Mouse (Mus musculus) heart, adult 2 months (tissue): ENCODE measurements around the gene Slco3a1. TPM values are rescaled to one million over a fixed set of nuclear protein-coding genes. Genes with fewer than 3 reads are reported as not detected.

ENCODE experiments used
- DNase-seq, 2 experiments: peaks; one replicate each; pipeline ENCODE4 v3.0.0; 2021
- H3K27ac ChIP-seq: fragments of 200-600 bp; 2 replicates; pipeline ENCODE4 v1.8.1; 2022
- H3K27me3 ChIP-seq: fragments of 200-500 bp; 2 replicates; pipeline ENCODE4 v1.6.1; 2012; ENCODE audit warnings: mild to moderate bottlenecking, low read length, inconsistent platforms, mixed read lengths; ENCODE audit not compliant: control insufficient read depth, insufficient read depth
- H3K36me3 ChIP-seq: fragments of 200-500 bp; 2 replicates; pipeline ENCODE4 v1.6.1; 2012; ENCODE audit warnings: low read length, inconsistent platforms; ENCODE audit not compliant: control insufficient read depth, insufficient read depth
- H3K4me1 ChIP-seq: fragments of 200-500 bp; 2 replicates; pipeline ENCODE4 v1.6.1; 2011; ENCODE audit warnings: low read length; ENCODE audit not compliant: control insufficient read depth, insufficient read depth
- H3K4me3 ChIP-seq: fragments of 200-600 bp; 2 replicates; pipeline ENCODE4 v1.8.1; 2022
- H3K79me2 ChIP-seq: fragments of 200-500 bp; replicated peaks from 2 replicates; pipeline ENCODE4 v1.6.1; 2012; ENCODE audit warnings: mild to moderate bottlenecking, inconsistent platforms, low read length, moderate library complexity, mixed read lengths; ENCODE audit not compliant: control insufficient read depth, insufficient read depth
- H3K9ac ChIP-seq: fragments of 200-500 bp; 2 replicates; pipeline ENCODE4 v1.6.1; 2012; ENCODE audit warnings: low read depth, mild to moderate bottlenecking, control low read depth, inconsistent platforms, low read length, mixed read lengths
- CTCF ChIP-seq: fragments of 200-600 bp; IDR thresholded peaks from 2 replicates; pipeline ENCODE4 v1.8.1; 2022; ENCODE audit warnings: antibody characterized with exemption, mild to moderate bottlenecking, moderate library complexity
- EP300 ChIP-seq: fragments of 200-500 bp; IDR thresholded peaks from 2 replicates; pipeline ENCODE4 v1.6.1; 2011; ENCODE audit warnings: low read depth, low read length, control low read depth; ENCODE audit not compliant: insufficient read depth
- POLR2A ChIP-seq: fragments of 200-500 bp; IDR thresholded peaks from 2 replicates; pipeline ENCODE4 v1.6.1; 2011; ENCODE audit warnings: mild to moderate bottlenecking, low read depth, low read length, control low read depth; ENCODE audit not compliant: insufficient read depth
- WGBS: fragments of 180-500 bp; shearing (Covaris S2); methylation state at CpG from one replicate; pipeline ENCODE4 v1.1.7; 2018; 5-methylcytosine and 5-hydroxymethylcytosine counted together
- intact Hi-C: fragments of 180-260 bp; cut with DNase I; formaldehyde crosslinking; loops from one replicate; pipeline ENCODE4 v1.15.1; 2025
- polyA plus RNA-seq: library from polyadenylated mRNA; depleted of rRNA; stranded (reverse); fragments of >200 nt; gene quantifications from 2 replicates; pipeline ENCODE4 v1.2.3, GENCODE M21; 2012
- total RNA-seq, 2 experiments: library from RNA; stranded (reverse); gene quantifications; 2 replicates each; pipeline ENCODE4 v1.2.3; 2021

The Slco3a1 gene
- total and polyA plus RNA-seq, 3 experiments: 93.1 to 146 (median 124) TPM

DNA sequence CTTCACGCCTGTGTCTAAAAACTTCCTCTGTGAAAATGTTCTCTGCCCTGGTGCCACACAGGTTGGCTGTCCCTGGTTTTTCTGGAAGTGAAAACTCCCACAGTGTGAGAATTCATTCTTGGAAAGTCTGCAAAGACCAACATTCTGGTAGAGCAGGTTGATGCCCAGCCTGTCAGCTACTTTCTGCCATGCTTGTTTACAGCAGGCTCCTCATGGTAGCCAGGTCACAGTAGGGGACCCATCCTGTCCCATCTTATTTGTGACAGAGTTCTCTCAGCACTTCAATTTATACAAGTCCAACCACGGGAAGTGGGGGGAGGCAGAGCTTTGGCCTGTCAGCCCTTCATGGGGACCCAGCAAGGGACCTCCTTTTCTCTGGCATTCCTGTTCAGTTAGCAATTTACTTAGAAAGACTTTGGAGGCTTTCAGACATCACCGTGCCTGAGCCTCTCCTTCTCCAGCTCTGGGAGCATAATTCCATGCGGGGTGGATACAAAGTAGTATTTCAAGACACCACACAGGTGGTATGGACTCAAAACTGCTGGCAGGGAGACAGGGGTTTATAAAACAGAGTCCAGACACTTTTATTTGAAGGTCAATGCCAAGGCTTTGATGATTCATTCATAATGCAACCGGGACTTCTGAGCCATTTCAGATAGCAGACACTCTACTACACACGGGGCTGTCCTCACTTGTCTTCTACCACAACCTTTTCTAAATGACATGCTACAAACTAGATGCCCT is 216.7 kb downstream of the Slco3a1 start:
- 69% methylated on average over 6 of the region's 6 CpGs for WGBS
- no peak overlapping the region for H3K4me3 ChIP-seq
- no peak for TF ChIP-seq EP300
- no peak for TF ChIP-seq POLR2A
- TF ChIP-seq CTCF: no peak
- no peaks in the 10 kb centered on the region for H3K27me3 ChIP-seq
- peaks cover 2% of the 10 kb centered on the region for H3K4me1 ChIP-seq
- no peak overlapping the region for H3K9ac ChIP-seq
- intact Hi-C loops: no loop called here
- H3K36me3 ChIP-seq: no peaks in the 10 kb centered on the region
- no peak overlapping the region for H3K27ac ChIP-seq
- no peak for DNase-seq
- no peaks in the 10 kb centered on the region for H3K79me2 ChIP-seq

DNA sequence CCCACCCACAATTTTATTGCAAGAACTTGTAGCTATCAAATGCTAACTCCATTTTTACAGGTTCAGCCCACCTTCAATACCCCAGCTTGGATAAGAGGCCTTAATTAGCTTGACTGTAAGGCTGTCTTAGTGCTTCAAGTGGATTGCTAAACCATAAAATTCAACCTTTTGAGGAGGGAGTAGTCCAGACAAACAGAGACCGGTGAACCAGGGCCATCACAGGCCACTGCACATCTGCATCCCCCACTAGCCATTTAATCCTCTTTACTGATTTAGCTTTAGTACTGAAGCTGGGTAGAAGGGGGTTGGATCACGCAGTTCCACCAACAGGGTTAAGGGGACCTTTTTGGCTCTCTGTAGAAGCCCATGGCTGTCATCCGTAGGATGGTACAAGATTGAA is 222.3 kb downstream of the Slco3a1 start:
- 96% methylated on average over 3 of the region's 3 CpGs for whole genome bisulfite sequencing
- H3K9ac ChIP-seq: no peak overlapping the region
- DNase-seq: no peak
- no peaks in the 10 kb centered on the region for H3K79me2 ChIP-seq
- H3K27me3 ChIP-seq: no peaks in the 10 kb centered on the region
- TF ChIP-seq EP300 (no peak), POLR2A (no peak), CTCF (no peak)
- H3K27ac ChIP-seq: no peak overlapping the region
- no peak overlapping the region for H3K4me3 ChIP-seq
- H3K36me3 ChIP-seq: no peaks in the 10 kb centered on the region
- no peaks in the 10 kb centered on the region; the same call in 1 of the 2 replicates for H3K4me1 ChIP-seq
- intact Hi-C loops: no loop called here

DNA sequence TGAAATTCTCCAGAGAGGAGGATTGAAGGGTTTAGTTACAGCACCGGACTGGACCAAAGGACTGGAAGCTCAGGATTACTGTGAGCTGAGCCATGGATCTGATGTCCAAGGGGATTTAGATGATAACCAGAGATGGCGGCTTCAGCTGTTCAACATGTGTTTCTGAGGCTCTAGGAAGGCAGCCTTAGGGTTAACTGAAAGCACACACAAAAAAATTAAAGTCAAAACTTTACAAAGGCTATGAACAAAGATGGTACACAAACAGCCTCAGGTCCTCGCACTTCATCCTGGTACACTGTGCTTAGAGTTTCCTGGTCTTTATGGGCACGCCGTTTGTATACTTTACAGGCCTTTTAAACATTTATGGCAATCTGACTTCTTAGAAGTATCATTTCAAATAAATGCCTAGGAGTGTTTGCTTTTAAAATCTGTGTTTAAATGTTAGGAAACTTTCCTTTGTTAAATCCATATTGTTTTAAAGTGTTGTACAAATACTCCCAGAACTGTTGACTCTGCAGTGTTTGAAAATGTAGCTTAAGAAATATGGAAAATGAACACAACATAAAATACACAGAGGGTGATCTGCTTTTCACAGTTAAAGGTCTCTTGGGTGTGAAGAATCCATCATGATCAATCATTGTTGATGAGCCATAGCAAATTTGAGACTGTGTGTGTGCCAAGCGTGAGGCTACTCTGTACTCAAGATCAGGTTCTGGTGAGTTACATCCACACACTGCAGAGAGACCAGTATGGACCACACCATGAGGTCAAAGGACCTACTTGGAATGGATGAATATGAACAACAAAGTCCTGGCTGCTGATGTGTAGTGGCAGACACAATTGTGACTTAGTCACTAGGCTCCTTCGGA is 223.5 kb downstream of the Slco3a1 start:
- intact Hi-C loops: no loop called here
- TF ChIP-seq CTCF (no peak), POLR2A (no peak), EP300 (no peak)
- H3K79me2 ChIP-seq: no peaks in the 10 kb centered on the region
- H3K4me1 ChIP-seq: no peaks in the 10 kb centered on the region; the same call in 1 of the 2 replicates
- 81% methylated on average over 7 of the region's 7 CpGs for WGBS
- no peaks in the 10 kb centered on the region for H3K36me3 ChIP-seq
- H3K27ac ChIP-seq: no peak overlapping the region
- H3K4me3 ChIP-seq: no peak overlapping the region
- H3K9ac ChIP-seq: no peak overlapping the region
- no peaks in the 10 kb centered on the region for H3K27me3 ChIP-seq
- no peak for DNase-seq

- no peak for DNase-seq
- TF ChIP-seq CTCF: no peak
- no peak for TF ChIP-seq EP300
- TF ChIP-seq POLR2A: no peak
- no peaks in the 10 kb centered on the region for H3K36me3 ChIP-seq
- no peak overlapping the region for H3K9ac ChIP-seq
- intact Hi-C loops: no loop called here
- H3K27ac ChIP-seq: no peak overlapping the region
- WGBS: 74% methylated on average over 7 of the region's 7 CpGs
- H3K27me3 ChIP-seq: no peaks in the 10 kb centered on the region
- no peaks in the 10 kb centered on the region; the same call in 1 of the 2 replicates for H3K4me1 ChIP-seq
- H3K79me2 ChIP-seq: no peaks in the 10 kb centered on the region
- H3K4me3 ChIP-seq: no peak overlapping the region
These were observed 224.3 kb downstream of the Slco3a1 start for GRCm38 (mm10) chr7:74330117-74330857.

GRCm38 (mm10) chr7:74329004-74329403 is 225.6 kb downstream of the Slco3a1 start:
- Histone ChIP-seq H3K9ac (no peak overlapping the region), H3K79me2 (no peaks in the 10 kb centered on the region), H3K27ac (no peak overlapping the region), H3K4me1 (peaks cover 2% of the 10 kb centered on the region), H3K36me3 (peaks cover 2% of the 10 kb centered on the region; the same call in 1 of the 2 replicates), H3K4me3 (no peak overlapping the region), H3K27me3 (no peaks in the 10 kb centered on the region)
- TF ChIP-seq POLR2A (no peak), CTCF (no peak), EP300 (no peak)
- 70% methylated on average over 1 of the region's 1 CpGs for WGBS
- no peak for DNase-seq
- intact Hi-C loops: no loop called here

- intact Hi-C loops: no loop called here
- no peak for DNase-seq
- Histone ChIP-seq H3K9ac (no peak overlapping the region), H3K27ac (no peak overlapping the region), H3K4me1 (peaks cover 3% of the 10 kb centered on the region), H3K36me3 (peaks cover 2% of the 10 kb centered on the region; the same call in 1 of the 2 replicates), H3K27me3 (no peaks in the 10 kb centered on the region), H3K79me2 (no peaks in the 10 kb centered on the region), H3K4me3 (no peak overlapping the region)
- WGBS: 88% methylated on average over 5 of the region's 5 CpGs
- TF ChIP-seq POLR2A (no peak), EP300 (no peak), CTCF (no peak)
These were observed 226.9 kb downstream of the Slco3a1 start for GRCm38 (mm10) chr7:74327716-74328115.
